In the genomic region with DNA sequence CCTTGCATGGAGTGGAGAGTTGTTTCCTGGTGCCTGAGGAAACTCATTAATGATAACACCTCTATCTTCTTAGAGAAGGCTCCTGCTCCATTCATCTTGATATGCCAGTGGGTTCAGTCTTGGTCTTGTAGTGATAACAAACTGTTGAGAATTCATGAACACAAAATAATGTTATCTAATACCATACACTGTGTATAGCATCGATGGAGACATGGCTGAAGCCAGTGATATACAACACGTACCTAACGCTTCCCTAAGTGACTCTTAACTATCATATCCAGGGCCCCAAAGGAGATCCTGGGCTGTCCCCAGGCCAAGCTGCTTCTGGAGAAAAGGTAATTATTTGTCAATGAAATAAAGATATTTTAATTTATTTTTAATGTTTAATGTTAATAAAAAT, we compare ENCODE assay signal across 27 mouse cellular contexts. TPM values are rescaled to one million over a fixed set of nuclear protein-coding genes. Genes with fewer than 3 reads are reported as not detected.
DNase-seq lines count a peak whose midpoint lies in the region; ATAC-seq and TF ChIP-seq lines count a peak whose summit lies in the region.
"Had no signal": no experiment of that assay in that cellular context is flagged by ENCODE, and none has a peak within 500 bp of the region (broad histone marks: within the 10 kb centered on the region; RNA-seq: fewer than 3 reads in every experiment).

No protein-coding gene starts in this region.

- H3K9me3 ChIP-seq in liver, embryonic 12.5 days (replicated peaks): no peaks in the 10 kb centered on the region
- H3K9me3 ChIP-seq in liver, postnatal 0 days (ENCODE audit: low read length): no peaks in the 10 kb centered on the region
- H3K9me3 ChIP-seq in liver, embryonic 14.5 days (ENCODE audit: control insufficient read depth, low read length): no peaks in the 10 kb centered on the region
- H3K9me3 ChIP-seq in liver, embryonic 16.5 days (replicated peaks; ENCODE audit: control insufficient read depth, low read length): no peaks in the 10 kb centered on the region
- H3K9me3 ChIP-seq: embryonic facial prominence, embryonic 13.5 days; embryonic facial prominence, embryonic 15.5 days; forebrain, embryonic 13.5 days; forebrain, embryonic 15.5 days had no signal

- no peak overlapping the region for H3K4me3 ChIP-seq in liver, embryonic 12.5 days
- no peak overlapping the region for H3K4me3 ChIP-seq in liver, postnatal 0 days (ENCODE audit: low read depth, low read length)
- H3K4me3 ChIP-seq in liver, embryonic 14.5 days (ENCODE audit: insufficient read depth in 1 of 2, low read depth in 2 of 2, low read length in 2 of 2): no peak overlapping the region
- H3K4me3 ChIP-seq in liver, embryonic 16.5 days (ENCODE audit: low read depth, low read length): no peak overlapping the region
- H3K4me3 ChIP-seq: embryonic facial prominence, embryonic 13.5 days; embryonic facial prominence, embryonic 15.5 days; forebrain, embryonic 13.5 days; forebrain, embryonic 15.5 days had no signal

- TF ChIP-seq EP300 in liver, postnatal 0 days (IDR thresholded peaks at IDR 0.05; ENCODE audit: low read depth): no peak
- peak; percentile 25; the same call in 1 of the 2 replicates for TF ChIP-seq EP300 in liver, embryonic 14.5 days (IDR thresholded peaks at IDR 0.05; ENCODE audit: low read depth)

- H3K4me1 ChIP-seq in liver, embryonic 12.5 days: no peaks in the 10 kb centered on the region
- no peaks in the 10 kb centered on the region for H3K4me1 ChIP-seq in liver, postnatal 0 days (ENCODE audit: insufficient read depth)
- H3K4me1 ChIP-seq in liver, embryonic 14.5 days (replicated peaks; ENCODE audit: control insufficient read depth in 2 of 2, insufficient read depth in 2 of 2, low read length in 1 of 2): no peaks in the 10 kb centered on the region
- H3K4me1 ChIP-seq in liver, embryonic 16.5 days (ENCODE audit: control insufficient read depth, low read depth, low read length): no peaks in the 10 kb centered on the region
- H3K4me1 ChIP-seq: forebrain, embryonic 13.5 days; forebrain, embryonic 15.5 days had no signal

- no peak overlapping the region for H3K27ac ChIP-seq in liver, embryonic 12.5 days
- H3K27ac ChIP-seq in liver, postnatal 0 days (ENCODE audit: low read depth): no peak overlapping the region
- no peak overlapping the region for H3K27ac ChIP-seq in liver, embryonic 14.5 days
- no peak overlapping the region for H3K27ac ChIP-seq in liver, embryonic 16.5 days (ENCODE audit: low read length)
- H3K27ac ChIP-seq: embryonic facial prominence, embryonic 13.5 days; embryonic facial prominence, embryonic 15.5 days; forebrain, embryonic 13.5 days; forebrain, embryonic 15.5 days had no signal

- WGBS in liver, embryonic 12.5 days (ENCODE audit: insufficient replicate concordance): 42% methylated on average over 3 of the region's 3 CpGs
- WGBS in liver, postnatal 0 days (ENCODE audit: insufficient replicate concordance): 67% methylated on average over 3 of the region's 3 CpGs
- 44% methylated on average over 3 of the region's 3 CpGs for WGBS in liver, embryonic 14.5 days (ENCODE audit: insufficient replicate concordance)
- 53% methylated on average over 3 of the region's 3 CpGs for WGBS in liver, embryonic 16.5 days (ENCODE audit: insufficient replicate concordance)

- H3K36me3 ChIP-seq in liver, embryonic 12.5 days: no peaks in the 10 kb centered on the region
- H3K36me3 ChIP-seq in liver, postnatal 0 days (replicated peaks; ENCODE audit: insufficient read depth, low read length): no peaks in the 10 kb centered on the region
- H3K36me3 ChIP-seq in liver, embryonic 14.5 days (replicated peaks; ENCODE audit: control insufficient read depth, insufficient read depth, low read depth): no peaks in the 10 kb centered on the region
- no peaks in the 10 kb centered on the region for H3K36me3 ChIP-seq in liver, embryonic 16.5 days (ENCODE audit: control insufficient read depth, insufficient read depth)
- H3K36me3 ChIP-seq: embryonic facial prominence, embryonic 13.5 days; embryonic facial prominence, embryonic 15.5 days; forebrain, embryonic 15.5 days; G1E had no signal

- no peak overlapping the region for H3K9ac ChIP-seq in liver, embryonic 12.5 days
- H3K9ac ChIP-seq in liver, postnatal 0 days (replicated peaks): no peak overlapping the region
- H3K9ac ChIP-seq in liver, embryonic 14.5 days (replicated peaks): no peak overlapping the region
- H3K9ac ChIP-seq in liver, embryonic 16.5 days (ENCODE audit: low read depth, low read length): no peak overlapping the region
- H3K9ac ChIP-seq: embryonic facial prominence, embryonic 13.5 days; embryonic facial prominence, embryonic 15.5 days; forebrain, embryonic 13.5 days; forebrain, embryonic 15.5 days had no signal

- peak; percentile 54 for ATAC-seq in liver, embryonic 12.5 days
- ATAC-seq in liver, postnatal 0 days: no peak
- ATAC-seq in liver, embryonic 14.5 days (ENCODE audit: insufficient read depth): peak; percentile 51; the same call in 1 of the 2 replicates
- ATAC-seq in liver, embryonic 16.5 days (ENCODE audit: low read depth): peak; percentile 48; the same call in 1 of the 2 replicates
- no peak for ATAC-seq in erythroblast, adult 5-6 weeks (replicated peaks; ENCODE audit: low FRiP score, poor library complexity, severe bottlenecking)
- ATAC-seq: CD4-positive, CD25-positive, alpha-beta regulatory T cell, adult 4 months; forebrain, embryonic 13.5 days; forebrain, embryonic 15.5 days had no signal

- H3K4me2 ChIP-seq in liver, embryonic 12.5 days: no peak overlapping the region
- H3K4me2 ChIP-seq in liver, postnatal 0 days (ENCODE audit: low read depth, low read length): no peak overlapping the region
- no peak overlapping the region for H3K4me2 ChIP-seq in liver, embryonic 14.5 days (ENCODE audit: low read depth)
- no peak overlapping the region for H3K4me2 ChIP-seq in liver, embryonic 16.5 days (ENCODE audit: low read depth, low read length)
- H3K4me2 ChIP-seq: embryonic facial prominence, embryonic 13.5 days; embryonic facial prominence, embryonic 15.5 days; forebrain, embryonic 13.5 days; forebrain, embryonic 15.5 days had no signal

- DNase-seq in heart, adult 11 months: peak; percentile 29
- no peak for DNase-seq in heart, postnatal 4 days
- no peak for DNase-seq in liver, postnatal 0 days
- DNase-seq in liver, embryonic 14.5 days (ENCODE audit: low read depth in 3 of 3, low spot score in 3 of 3): no peak
- no peak for DNase-seq in ovary, postnatal 10 days (ENCODE audit: low spot score)
- DNase-seq: adrenal gland, adult 2 months; adrenal gland, postnatal 10 days; adrenal gland, postnatal 25 days; B cell, adult 2 months; cerebellum, adult 11 months; cerebellum, adult 18-20 months; cerebellum, adult 8-10 months; cerebellum, adult 9-11 months; cerebellum, postnatal 14 days; cerebellum, postnatal 36 days; embryo, embryonic 11 days had no signal

- no peak for TF ChIP-seq CTCF in liver, postnatal 0 days (IDR thresholded peaks at IDR 0.05; ENCODE audit: low read depth)
- TF ChIP-seq CTCF in liver, embryonic 14.5 days (IDR thresholded peaks at IDR 0.05; ENCODE audit: low read depth): no peak

- no peaks in the 10 kb centered on the region; the same call in 1 of the 2 replicates for H3K27me3 ChIP-seq in liver, embryonic 12.5 days (replicated peaks)
- H3K27me3 ChIP-seq in liver, postnatal 0 days (ENCODE audit: insufficient read depth, low read length): no peaks in the 10 kb centered on the region
- H3K27me3 ChIP-seq in liver, embryonic 14.5 days (ENCODE audit: control insufficient read depth, insufficient read depth, low read length): no peaks in the 10 kb centered on the region
- no peaks in the 10 kb centered on the region for H3K27me3 ChIP-seq in liver, embryonic 16.5 days (ENCODE audit: control insufficient read depth, insufficient read depth, low read depth, low read length)
- H3K27me3 ChIP-seq: CH12.LX; embryonic facial prominence, embryonic 13.5 days; embryonic facial prominence, embryonic 15.5 days; forebrain, embryonic 13.5 days; forebrain, embryonic 15.5 days had no signal

RNA-seq across cellular contexts. Expression of gene Col24a1, which starts 33.1 kb away (rescaled TPM):
- 1 to 10 TPM; 3.1 to 4.6 TPM for total RNA-seq in heart, postnatal 4 days (2021)
- 0.33 and 0.44 TPM in 2 replicates for polyA plus RNA-seq in liver, embryonic 12.5 days (2016; fragmentation: Nextera tagmentation; extraction: Ambion mirVana)
- 0.21 and 0.33 TPM in 2 replicates for polyA plus RNA-seq in liver, postnatal 0 days (2015; fragmentation: Nextera tagmentation; extraction: Ambion mirVana)
- 0.20 and 0.22 TPM in 2 replicates for polyA plus RNA-seq in liver, embryonic 14.5 days (2012; rRNA removed)
- 0.14 and 0.37 TPM in 2 replicates for polyA plus RNA-seq in liver, embryonic 14.5 days (2014; fragmentation: Nextera tagmentation; extraction: Ambion mirVana)
- polyA plus RNA-seq in liver, embryonic 16.5 days (2015; fragmentation: Nextera tagmentation; extraction: Ambion mirVana): 0.46 and 0.65 TPM in 2 replicates
- not detected in 2 replicates for total RNA-seq in erythroblast, adult 5-6 weeks (2015; ENCODE audit: low replicate concordance)
- total RNA-seq in erythroblast, adult 5-6 weeks (2017; ENCODE audit: low replicate concordance): 0.43 TPM in 1 of 2 replicates, not detected in the other
- total RNA-seq: CH12.LX; common myeloid progenitor, adult 5-6 weeks had no signal
- polyA plus RNA-seq: CD4-positive, CD25-positive, alpha-beta regulatory T cell, adult 4 months; G1E had no signal

Comparison
In these comparisons a context has a peak if more than half of its experiments do, and no peak if none do; other contexts are left out.
1. ATAC-seq: peak in liver, embryonic 12.5 days (single experiment), liver, embryonic 14.5 days (single experiment) and liver, embryonic 16.5 days (single experiment); none in liver, postnatal 0 days (single experiment) and erythroblast, adult 5-6 weeks (single experiment).